Mouse (Mus musculus) kidney, postnatal 0 days (tissue): ENCODE data around the gene Ippk. TPM values are rescaled to one million over a fixed set of nuclear protein-coding genes. Genes with fewer than 3 reads are reported as not detected.

ENCODE experiments used
- ATAC-seq: fragments of 200-750 bp; cut with Nextera tagmentation; replicated peaks from 2 replicates; pipeline ENCODE4 v1.8.0; 2017; ENCODE audit warnings: low read depth, moderate number of reproducible peaks, moderate TSS enrichment, moderate library complexity; ENCODE audit not compliant: low FRiP score
- DNase-seq: peaks from one replicate; pipeline ENCODE4 v3.0.0-alpha.2; 2016; ENCODE audit warnings: low spot score
- H3K27ac ChIP-seq: fragments of 300-500 bp; sonication (generic); 2 replicates; pipeline ENCODE4 v1.5.1; 2014; ENCODE audit warnings: mild to moderate bottlenecking
- H3K27me3 ChIP-seq: fragments of 300-500 bp; sonication (generic); 2 replicates; pipeline ENCODE4 v1.6.1; 2014; ENCODE audit warnings: low read length, mixed read lengths; ENCODE audit not compliant: insufficient read depth
- H3K36me3 ChIP-seq: fragments of 300-500 bp; sonication (generic); 2 replicates; pipeline ENCODE4 v1.6.1; 2014; ENCODE audit warnings: low read length, mixed read lengths; ENCODE audit not compliant: insufficient read depth
- H3K4me1 ChIP-seq: fragments of 300-500 bp; sonication (generic); replicated peaks from 2 replicates; pipeline ENCODE4 v1.6.1; 2014; ENCODE audit warnings: antibody characterized with exemption, low read length, mixed read lengths; ENCODE audit not compliant: insufficient read depth
- H3K4me2 ChIP-seq: fragments of 300-500 bp; sonication (generic); 2 replicates; pipeline ENCODE4 v1.6.1; 2014; ENCODE audit warnings: mild to moderate bottlenecking, low read length, moderate library complexity, mixed read lengths
- H3K4me3 ChIP-seq: fragments of 300-500 bp; sonication (generic); replicated peaks from 2 replicates; pipeline ENCODE4 v1.5.1; 2014; ENCODE audit warnings: low read depth, low read length
- H3K9ac ChIP-seq: fragments of 300-500 bp; sonication (generic); 2 replicates; pipeline ENCODE4 v1.6.1; 2014; ENCODE audit warnings: low read depth, low read length
- H3K9me3 ChIP-seq: fragments of 300-500 bp; sonication (generic); replicated peaks from 2 replicates; pipeline ENCODE4 v1.6.1; 2016; ENCODE audit warnings: low read length, inconsistent platforms, mixed read lengths
- CTCF ChIP-seq: IDR thresholded peaks from 2 replicates; pipeline ENCODE4 v1.5.1; 2016; ENCODE audit warnings: antibody characterized with exemption, low read depth, mild to moderate bottlenecking, moderate library complexity
- WGBS: fragments of 180-500 bp; shearing (Covaris S2); extraction: QIAGEN DNeasy Blood & Tissue Kit; methylation state at CpG from one replicate; pipeline ENCODE4 v1.1.7; 2014; 5-methylcytosine and 5-hydroxymethylcytosine counted together
- polyA plus RNA-seq: library from polyadenylated mRNA; unstranded; fragments of >200 nt; fragmentation: Nextera tagmentation; extraction: Ambion mirVana; gene quantifications from 2 replicates; pipeline ENCODE4 v1.2.1, GENCODE M21; 2015

Gene Ippk
- polyA plus RNA-seq, 1 experiment from 2014 or later: 13.5 TPM

- H3K4me1 ChIP-seq: no peaks in the 10 kb centered on the region
- H3K9ac ChIP-seq: no peak overlapping the region
- H3K4me3 ChIP-seq: no peak overlapping the region
- DNase-seq (no peak), ATAC-seq (no peak)
- no peak overlapping the region for H3K4me2 ChIP-seq
- no peaks in the 10 kb centered on the region for H3K36me3 ChIP-seq
- no peaks in the 10 kb centered on the region for H3K27me3 ChIP-seq
- no peak overlapping the region for H3K27ac ChIP-seq
- 75% methylated on average over 4 of the region's 4 CpGs for WGBS
- no peak for TF ChIP-seq CTCF
- no peaks in the 10 kb centered on the region for H3K9me3 ChIP-seq
Observed at GRCm38 (mm10) chr13:49470806-49471205, 49.8 kb downstream of the Ippk start.

- Histone ChIP-seq H3K27me3 (no peaks in the 10 kb centered on the region), H3K4me3 (no peak overlapping the region), H3K9me3 (no peaks in the 10 kb centered on the region), H3K27ac (no peak overlapping the region), H3K4me2 (no peak overlapping the region), H3K36me3 (no peaks in the 10 kb centered on the region), H3K4me1 (no peaks in the 10 kb centered on the region), H3K9ac (no peak overlapping the region)
- WGBS: 71% methylated on average over 4 of the region's 4 CpGs
- ATAC-seq: no peak
- DNase-seq: no peak
- no peak for TF ChIP-seq CTCF
Observed at GRCm38 (mm10) chr13:49471981-49472675, 51.1 kb downstream of the Ippk start.

- H3K9ac ChIP-seq: no peak overlapping the region
- 91% methylated on average over 6 of the region's 6 CpGs for WGBS
- H3K27ac ChIP-seq: no peak overlapping the region
- H3K4me1 ChIP-seq: no peaks in the 10 kb centered on the region
- no peaks in the 10 kb centered on the region for H3K36me3 ChIP-seq
- TF ChIP-seq CTCF: no peak
- no peaks in the 10 kb centered on the region for H3K9me3 ChIP-seq
- no peaks in the 10 kb centered on the region for H3K27me3 ChIP-seq
- DNase-seq: no peak
- no peak overlapping the region for H3K4me2 ChIP-seq
- no peak for ATAC-seq
- no peak overlapping the region for H3K4me3 ChIP-seq
Observed at GRCm38 (mm10) chr13:49472676-49473005, 51.6 kb downstream of the Ippk start.

DNA sequence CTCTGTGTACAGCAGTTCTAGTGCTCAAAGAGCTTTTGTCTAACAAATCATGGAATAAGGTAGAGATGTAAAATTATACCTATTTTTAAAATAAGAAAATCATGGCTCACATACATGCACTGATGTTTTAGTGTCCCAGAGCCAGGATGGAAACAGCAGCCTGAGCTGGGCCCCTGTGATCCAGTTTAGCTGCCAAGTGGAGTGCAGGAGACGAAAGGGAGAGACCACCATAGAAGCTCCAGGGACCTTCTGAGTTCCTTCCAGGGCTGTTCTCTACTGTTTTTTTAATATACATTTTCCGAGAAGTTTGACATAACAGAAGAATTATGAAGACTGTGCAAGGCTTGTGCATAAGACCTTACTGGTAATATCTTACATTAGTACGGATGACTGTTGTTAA is 56.8 kb downstream of the Ippk start:
- no peak for ATAC-seq
- 74% methylated on average over 3 of the region's 3 CpGs for WGBS
- no peaks in the 10 kb centered on the region for H3K4me1 ChIP-seq
- H3K36me3 ChIP-seq: no peaks in the 10 kb centered on the region
- H3K4me3 ChIP-seq: no peak overlapping the region
- DNase-seq: no peak
- no peaks in the 10 kb centered on the region for H3K9me3 ChIP-seq
- no peak overlapping the region for H3K4me2 ChIP-seq
- peak overlapping the region; percentile 27 for H3K27ac ChIP-seq
- no peak overlapping the region for H3K9ac ChIP-seq
- no peaks in the 10 kb centered on the region for H3K27me3 ChIP-seq
- no peak for TF ChIP-seq CTCF

DNA sequence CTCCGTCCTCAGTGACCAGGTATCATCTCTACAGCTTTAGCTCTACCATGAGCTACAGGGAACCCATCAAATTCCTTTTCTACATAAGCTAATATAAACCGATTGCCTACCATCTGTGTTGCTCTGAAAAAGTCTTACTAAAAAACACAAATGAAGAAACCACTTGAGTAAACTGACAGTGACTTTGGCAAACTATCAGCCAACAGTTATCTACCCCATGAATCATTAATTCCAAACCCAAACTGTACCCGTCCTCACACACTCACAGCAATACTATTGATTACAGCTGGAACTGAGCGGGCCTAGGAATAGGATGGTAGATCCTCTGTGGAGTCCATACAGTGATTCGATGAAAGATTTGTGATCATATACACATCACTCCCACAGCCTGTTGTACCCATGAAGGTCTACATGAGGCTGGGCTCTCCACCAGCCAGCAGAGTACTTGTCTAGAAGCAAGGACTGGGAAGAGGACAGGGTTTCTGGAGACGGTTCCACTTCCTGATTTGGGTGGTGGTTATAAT is 57.9 kb downstream of the Ippk start:
- no peaks in the 10 kb centered on the region for H3K9me3 ChIP-seq
- H3K27me3 ChIP-seq: no peaks in the 10 kb centered on the region
- peak overlapping the region; percentile 52; the same call in 1 of the 2 replicates for H3K27ac ChIP-seq
- TF ChIP-seq CTCF: no peak
- no peak overlapping the region for H3K9ac ChIP-seq
- no peaks in the 10 kb centered on the region for H3K36me3 ChIP-seq
- 86% methylated on average over 6 of the region's 6 CpGs for WGBS
- no peak overlapping the region for H3K4me3 ChIP-seq
- H3K4me1 ChIP-seq: no peaks in the 10 kb centered on the region
- DNase-seq (no peak), ATAC-seq (no peak)
- H3K4me2 ChIP-seq: no peak overlapping the region

DNA sequence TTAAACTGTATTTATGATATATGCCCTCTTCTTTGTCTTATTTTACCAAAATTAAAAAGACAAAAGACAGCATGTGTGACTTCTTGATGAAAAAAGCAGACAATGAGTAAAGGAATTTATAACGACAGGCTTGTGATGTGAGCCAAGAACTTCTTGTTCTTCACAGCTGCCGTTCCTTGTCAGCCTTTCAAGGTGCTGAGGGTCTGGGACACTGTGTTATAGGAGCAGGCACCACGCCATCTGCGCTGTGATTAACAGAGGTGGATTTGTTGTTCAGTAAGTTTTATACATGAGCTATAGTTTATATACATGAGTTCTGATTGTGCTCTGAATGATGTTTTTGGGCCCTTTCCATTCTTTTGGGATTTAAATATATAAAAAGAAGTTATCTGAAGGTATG is 58.4 kb downstream of the Ippk start:
- no peaks in the 10 kb centered on the region for H3K27me3 ChIP-seq
- no peaks in the 10 kb centered on the region for H3K9me3 ChIP-seq
- no peaks in the 10 kb centered on the region for H3K36me3 ChIP-seq
- TF ChIP-seq CTCF: no peak
- H3K9ac ChIP-seq: no peak overlapping the region
- no peak for ATAC-seq
- no peaks in the 10 kb centered on the region for H3K4me1 ChIP-seq
- 65% methylated on average over 4 of the region's 4 CpGs for WGBS
- H3K4me2 ChIP-seq: no peak overlapping the region
- no peak for DNase-seq
- H3K4me3 ChIP-seq: no peak overlapping the region
- peak overlapping the region; percentile 52 for H3K27ac ChIP-seq

GRCm38 (mm10) chr13:49480057-49480456 is 59.0 kb downstream of the Ippk start:
- no peak for TF ChIP-seq CTCF
- ATAC-seq: no peak
- Histone ChIP-seq H3K9me3 (no peaks in the 10 kb centered on the region), H3K36me3 (no peaks in the 10 kb centered on the region), H3K9ac (no peak overlapping the region), H3K27me3 (no peaks in the 10 kb centered on the region), H3K4me2 (no peak overlapping the region), H3K4me3 (no peak overlapping the region), H3K4me1 (no peaks in the 10 kb centered on the region), H3K27ac (no peak overlapping the region; the same call in 1 of the 2 replicates)
- DNase-seq: peak; percentile 83
- WGBS: 56% methylated on average over 2 of the region's 2 CpGs
